Mouse (Mus musculus) hindbrain, embryonic 16.5 days (tissue): Measurements from ENCODE around the gene Ccdc9. TPM values are rescaled to one million over a fixed set of nuclear protein-coding genes. Genes with fewer than 3 reads are reported as not detected.
A peak's percentile ranks its signal among the peaks of the same experiment; 100 is the strongest.

Experiments
- ATAC-seq: fragments of 200-750 bp; cut with Nextera tagmentation; 2 replicates; pipeline ENCODE4 v1.8.0; 2017; ENCODE audit warnings: moderate TSS enrichment, moderate library complexity
- H3K27ac ChIP-seq: fragments of 300-500 bp; sonication (generic); 2 replicates; pipeline ENCODE4 v1.5.1; 2014; ENCODE audit warnings: low read depth, mild to moderate bottlenecking, control low read depth, low read length, moderate library complexity
- H3K27me3 ChIP-seq: fragments of 300-500 bp; sonication (generic); replicated peaks from 2 replicates; pipeline ENCODE4 v1.6.1; 2014; ENCODE audit warnings: low read length; ENCODE audit not compliant: control insufficient read depth, insufficient read depth
- H3K36me3 ChIP-seq: fragments of 300-500 bp; sonication (generic); 2 replicates; pipeline ENCODE4 v1.6.1; 2014; ENCODE audit warnings: mild to moderate bottlenecking, low read length, moderate library complexity, mixed read lengths; ENCODE audit not compliant: control insufficient read depth, insufficient read depth
- H3K4me1 ChIP-seq: fragments of 300-500 bp; sonication (generic); 2 replicates; pipeline ENCODE4 v1.6.1; 2014; ENCODE audit warnings: low read depth, low read length; ENCODE audit not compliant: control insufficient read depth, insufficient read depth
- H3K4me2 ChIP-seq: fragments of 300-500 bp; sonication (generic); 2 replicates; pipeline ENCODE4 v1.6.1; 2014; ENCODE audit warnings: mild to moderate bottlenecking, low read length, control low read depth, moderate library complexity
- H3K4me3 ChIP-seq: fragments of 300-500 bp; sonication (generic); 2 replicates; pipeline ENCODE4 v1.5.1; 2014; ENCODE audit warnings: mild to moderate bottlenecking, low read length, control low read depth, moderate library complexity
- H3K9ac ChIP-seq: fragments of 300-500 bp; sonication (generic); 2 replicates; pipeline ENCODE4 v1.6.1; 2014; ENCODE audit warnings: low read depth, mild to moderate bottlenecking, control low read depth, low read length, moderate library complexity
- H3K9me3 ChIP-seq: fragments of 300-500 bp; sonication (generic); 2 replicates; pipeline ENCODE4 v1.6.1; 2014; ENCODE audit warnings: mild to moderate bottlenecking, low read length, moderate library complexity; ENCODE audit not compliant: control insufficient read depth
- WGBS: fragments of 180-500 bp; shearing (Covaris S2); extraction: QIAGEN DNeasy Blood & Tissue Kit; methylation state at CpG from one replicate; pipeline ENCODE4 v1.1.7; 2014; 5-methylcytosine and 5-hydroxymethylcytosine counted together
- polyA plus RNA-seq: library from polyadenylated mRNA; unstranded; fragments of >200 nt; fragmentation: Nextera tagmentation; extraction: Ambion mirVana; gene quantifications from 2 replicates; pipeline ENCODE4 v1.2.1, GENCODE M21; 2015

Gene Ccdc9
- polyA plus RNA-seq, 1 experiment from 2014 or later, result 26.1 TPM

DNA sequence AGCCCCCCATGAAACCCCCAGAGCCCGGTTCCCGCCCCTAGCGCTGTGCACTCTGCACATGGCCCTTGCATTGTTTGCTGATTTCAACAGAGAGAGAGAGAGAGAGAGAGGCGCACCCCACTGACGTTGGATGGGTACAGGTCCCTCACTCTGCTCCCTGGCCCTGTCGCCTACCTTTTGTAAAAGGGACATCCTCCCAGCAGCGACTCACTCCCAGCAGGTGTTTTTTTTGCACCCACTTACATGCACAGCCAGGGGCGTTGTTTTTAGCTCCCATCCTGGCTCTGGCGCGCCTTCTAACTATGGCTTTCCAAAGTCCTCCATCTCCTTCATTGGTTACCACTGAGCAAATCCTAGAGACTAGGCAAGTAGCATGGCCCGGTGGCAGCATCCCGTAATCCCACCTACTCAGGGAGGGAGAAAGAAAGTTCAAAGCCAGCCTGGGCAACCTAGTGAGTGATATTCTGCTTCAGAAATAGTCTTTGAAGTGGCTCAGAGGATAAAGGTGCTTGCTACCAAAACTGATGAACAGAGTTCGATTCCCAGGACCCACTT is 27.7 kb upstream of the Ccdc9 start:
- H3K9me3 ChIP-seq, result no peaks in the 10 kb centered on the region
- no peaks in the 10 kb centered on the region for H3K27me3 ChIP-seq
- H3K4me1 ChIP-seq, result peaks cover 31% of the 10 kb centered on the region
- peak overlapping the region; percentile 86 for H3K9ac ChIP-seq
- peak overlapping the region; percentile 90 for H3K27ac ChIP-seq
- WGBS, result 8% methylated on average over 13 of the region's 13 CpGs
- no peaks in the 10 kb centered on the region; the same call in 1 of the 2 replicates for H3K36me3 ChIP-seq
- H3K4me3 ChIP-seq, result peak overlapping the region; percentile 71
- peak overlapping the region; percentile 93 for H3K4me2 ChIP-seq
- ATAC-seq, result peak; percentile 29

DNA sequence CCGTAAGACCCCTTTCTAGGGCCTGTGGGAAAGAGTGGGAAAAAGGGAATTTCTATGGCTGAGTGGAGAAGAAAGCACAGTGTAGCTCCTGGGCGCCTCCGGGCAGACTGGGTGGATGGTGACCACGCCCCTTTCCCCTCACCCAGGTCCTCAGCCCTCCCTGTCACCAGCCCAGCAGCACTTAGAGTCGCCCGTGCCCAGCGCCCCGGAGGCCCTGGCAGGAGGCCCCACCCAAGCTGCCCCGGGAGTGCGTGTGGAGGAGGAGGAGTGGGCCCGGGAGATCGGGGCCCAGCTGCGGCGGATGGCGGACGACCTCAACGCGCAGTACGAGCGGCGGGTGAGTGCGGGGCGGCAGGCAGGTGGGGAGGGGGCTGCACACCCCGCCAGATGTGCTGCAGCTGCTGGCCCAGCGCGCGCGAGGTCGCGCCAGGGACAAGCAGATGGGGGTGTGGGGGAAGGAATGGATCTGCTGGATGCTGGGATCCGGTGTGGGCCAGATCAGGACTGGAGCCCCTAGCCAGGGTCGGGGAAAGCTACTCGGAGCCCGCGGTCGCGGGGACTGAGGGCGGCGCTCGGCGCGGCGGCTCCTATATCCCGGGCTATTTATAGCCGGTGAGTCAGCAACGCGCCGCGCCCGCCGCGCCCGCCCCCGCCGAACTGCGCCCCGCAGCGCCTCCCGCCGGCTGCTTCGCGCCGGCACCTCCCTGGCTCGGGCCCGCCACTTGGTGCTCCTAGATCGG is 27.1 kb upstream of the Ccdc9 start:
- Histone ChIP-seq H3K4me1 (peaks cover 37% of the 10 kb centered on the region), H3K4me2 (peak overlapping the region; percentile 93), H3K4me3 (peak overlapping the region; percentile 71), H3K9ac (peak overlapping the region; percentile 86), H3K9me3 (no peaks in the 10 kb centered on the region), H3K27ac (peak overlapping the region; percentile 90), H3K27me3 (no peaks in the 10 kb centered on the region), H3K36me3 (no peaks in the 10 kb centered on the region; the same call in 1 of the 2 replicates)
- ATAC-seq, result peak; percentile 66
- WGBS, result 0% methylated on average over 31 of the region's 66 CpGs

- ATAC-seq, result no peak
- WGBS, result under 1% methylated on average over 12 of the region's 12 CpGs
Measured at GRCm38 (mm10) chr7:16312672-16313311, 26.2 kb upstream of the Ccdc9 start.

DNA sequence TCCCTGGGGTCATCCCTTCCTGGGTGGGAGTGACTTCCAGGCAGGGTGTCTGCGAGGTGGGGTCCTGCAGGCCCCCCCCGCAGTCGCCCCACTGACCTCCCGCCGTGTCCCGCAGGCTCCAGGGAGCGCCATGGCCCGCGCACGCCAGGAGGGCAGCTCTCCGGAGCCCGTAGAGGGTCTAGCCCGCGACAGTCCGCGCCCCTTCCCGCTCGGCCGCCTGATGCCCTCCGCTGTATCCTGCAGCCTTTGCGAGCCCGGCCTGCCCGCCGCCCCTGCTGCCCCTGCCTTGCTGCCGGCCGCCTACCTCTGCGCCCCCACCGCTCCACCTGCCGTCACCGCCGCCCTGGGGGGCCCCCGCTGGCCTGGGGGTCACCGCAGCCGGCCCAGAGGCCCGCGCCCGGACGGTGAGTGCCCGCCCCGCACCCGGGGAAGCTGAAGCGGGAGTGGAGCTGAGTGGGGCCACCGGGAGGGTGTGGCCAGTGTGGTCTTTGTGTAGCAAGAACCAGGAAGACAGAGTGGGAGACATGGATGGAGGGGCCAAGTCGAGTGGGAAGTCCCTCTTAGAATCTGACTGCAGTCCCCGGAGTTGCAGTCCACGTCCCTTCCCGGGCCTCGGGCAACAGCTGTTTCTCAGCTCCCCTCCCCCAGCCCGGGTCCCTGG is 25.5 kb upstream of the Ccdc9 start:
- peak overlapping the region; percentile 71 for H3K4me3 ChIP-seq
- H3K4me2 ChIP-seq, result peak overlapping the region; percentile 93
- H3K27ac ChIP-seq, result peak overlapping the region; percentile 90
- H3K9ac ChIP-seq, result peak overlapping the region; percentile 92
- no peaks in the 10 kb centered on the region for H3K27me3 ChIP-seq
- under 1% methylated on average over 42 of the region's 49 CpGs for WGBS
- H3K9me3 ChIP-seq, result no peaks in the 10 kb centered on the region
- peaks cover 38% of the 10 kb centered on the region for H3K4me1 ChIP-seq
- no peaks in the 10 kb centered on the region for H3K36me3 ChIP-seq
- ATAC-seq, result no peak

More at GRCm38 (mm10) chr7:16312672-16313311, 26.2 kb upstream of the Ccdc9 start:
- H3K4me3 ChIP-seq, result peak overlapping the region; percentile 71
- H3K4me2 ChIP-seq, result peak overlapping the region; percentile 93
- H3K4me1 ChIP-seq, result peaks cover 38% of the 10 kb centered on the region
- no peaks in the 10 kb centered on the region for H3K9me3 ChIP-seq
- H3K36me3 ChIP-seq, result no peaks in the 10 kb centered on the region; the same call in 1 of the 2 replicates
- H3K27ac ChIP-seq, result peak overlapping the region; percentile 90
- H3K9ac ChIP-seq, result peak overlapping the region; percentile 92
- H3K27me3 ChIP-seq, result no peaks in the 10 kb centered on the region

DNA sequence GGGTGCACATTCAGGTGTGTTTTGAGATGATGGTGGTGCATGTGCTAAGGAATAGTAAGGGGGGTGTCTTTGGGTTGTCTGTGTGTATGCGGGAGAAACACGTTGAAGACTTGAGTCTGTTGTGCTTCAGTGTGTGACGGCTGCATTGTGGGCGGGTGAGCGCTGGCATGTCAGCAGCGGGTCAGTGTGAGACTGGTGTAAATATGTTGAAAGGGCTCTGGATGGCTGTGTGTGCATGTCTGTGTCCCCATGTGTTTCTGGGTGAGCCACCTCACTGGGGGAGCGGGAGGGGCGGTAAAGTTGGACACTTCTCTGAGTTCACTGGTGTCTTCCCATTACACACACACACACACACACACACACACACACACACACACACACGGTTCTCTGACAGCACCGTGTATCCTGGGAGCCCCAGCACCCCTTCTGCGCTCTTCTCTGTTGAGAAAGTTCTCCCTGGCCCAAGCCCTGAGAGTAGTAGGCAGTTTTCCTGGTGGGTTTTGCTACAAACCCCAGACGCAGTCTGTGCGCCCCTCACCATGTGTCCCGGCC is 24.9 kb upstream of the Ccdc9 start:
- Histone ChIP-seq H3K4me1 (peaks cover 38% of the 10 kb centered on the region), H3K9me3 (no peaks in the 10 kb centered on the region), H3K36me3 (no peaks in the 10 kb centered on the region), H3K4me3 (peak overlapping the region; percentile 71), H3K27me3 (no peaks in the 10 kb centered on the region), H3K4me2 (peak overlapping the region; percentile 93), H3K9ac (peak overlapping the region; percentile 92), H3K27ac (peak overlapping the region; percentile 90)
- no peak for ATAC-seq
- WGBS, result 1% methylated on average over 14 of the region's 14 CpGs

GRCm38 (mm10) chr7:16310521-16311452 is 24.2 kb upstream of the Ccdc9 start:
- Histone ChIP-seq H3K4me1 (peaks cover 38% of the 10 kb centered on the region), H3K4me2 (peak overlapping the region; percentile 93), H3K27ac (peak overlapping the region; percentile 76), H3K9ac (peak overlapping the region; percentile 92), H3K27me3 (no peaks in the 10 kb centered on the region), H3K36me3 (no peaks in the 10 kb centered on the region), H3K9me3 (no peaks in the 10 kb centered on the region), H3K4me3 (peak overlapping the region; percentile 71)
- 0% methylated on average over 26 of the region's 31 CpGs for WGBS
- ATAC-seq, result peak; percentile 31

GRCm38 (mm10) chr7:16310020-16310520 is 23.5 kb upstream of the Ccdc9 start:
- Histone ChIP-seq H3K4me3 (peak overlapping the region; percentile 71), H3K27ac (peak overlapping the region; percentile 76), H3K4me2 (peak overlapping the region; percentile 93), H3K36me3 (no peaks in the 10 kb centered on the region), H3K4me1 (peaks cover 38% of the 10 kb centered on the region), H3K9ac (peak overlapping the region; percentile 92), H3K27me3 (no peaks in the 10 kb centered on the region), H3K9me3 (no peaks in the 10 kb centered on the region)
- under 1% methylated on average over 50 of the region's 56 CpGs for WGBS
- ATAC-seq, result peak; percentile 4
